Mouse (Mus musculus) heart, adult 8-10 months (tissue): ENCODE measurements around the gene Cstf1. TPM values are rescaled to one million over a fixed set of nuclear protein-coding genes. Genes with fewer than 3 reads are reported as not detected.

ENCODE experiments used
- DNase-seq: peaks from one replicate; pipeline ENCODE4 v3.0.0; 2022; ENCODE audit warnings: low spot score
- total RNA-seq, 4 experiments: library from RNA; stranded (reverse); gene quantifications; 2 replicates each; pipeline ENCODE4 v1.2.4; 2022

Gene Cstf1
- total RNA-seq, 4 experiments from 2014 or later, result 15.6 to 18.9 (median 17.9) TPM

GRCm38 (mm10) chr2:172376551-172376950, 6.1 kb downstream of the Cstf1 start:
- no peak for DNase-seq

- DNase-seq, result no peak
Measured at GRCm38 (mm10) chr2:172376999-172377515, 6.6 kb downstream of the Cstf1 start.

- peak; percentile 22 for DNase-seq
Measured at GRCm38 (mm10) chr2:172378332-172378731, 7.9 kb downstream of the Cstf1 start.

- DNase-seq, result no peak
Measured at GRCm38 (mm10) chr2:172380513-172380912, 10.0 kb downstream of the Cstf1 start.

- DNase-seq, result no peak
Measured at GRCm38 (mm10) chr2:172381341-172381740, 10.9 kb downstream of the Cstf1 start.

GRCm38 (mm10) chr2:172381898-172382297, 11.4 kb downstream of the Cstf1 start:
- DNase-seq, result no peak

- no peak for DNase-seq
Measured at GRCm38 (mm10) chr2:172384715-172385114, 14.2 kb downstream of the Cstf1 start.

GRCm38 (mm10) chr2:172390341-172390740, 19.9 kb downstream of the Cstf1 start:
- no peak for DNase-seq

GRCm38 (mm10) chr2:172392041-172392521, 21.6 kb downstream of the Cstf1 start:
- DNase-seq, result no peak

GRCm38 (mm10) chr2:172393391-172394051, 23.0 kb downstream of the Cstf1 start, which contains the start of gene Cass4:
Gene Cass4, plus strand, starts transcription at chr2:172393794.
- DNase-seq, result no peak

- DNase-seq, result no peak
Measured at GRCm38 (mm10) chr2:172394052-172394392, 23.5 kb downstream of the Cstf1 start.

- no peak for DNase-seq
Measured at GRCm38 (mm10) chr2:172394671-172395070, 24.2 kb downstream of the Cstf1 start.

- no peak for DNase-seq
Measured at GRCm38 (mm10) chr2:172395961-172396360, 25.5 kb downstream of the Cstf1 start.

GRCm38 (mm10) chr2:172399901-172400300, 29.4 kb downstream of the Cstf1 start:
- no peak for DNase-seq

- no peak for DNase-seq
Measured at GRCm38 (mm10) chr2:172401116-172401825, 30.8 kb downstream of the Cstf1 start.

GRCm38 (mm10) chr2:172404239-172404638, 33.8 kb downstream of the Cstf1 start:
- DNase-seq, result no peak

GRCm38 (mm10) chr2:172405011-172405410, 34.5 kb downstream of the Cstf1 start:
- DNase-seq, result no peak

- no peak for DNase-seq
Measured at GRCm38 (mm10) chr2:172406173-172406572, 35.7 kb downstream of the Cstf1 start.

- DNase-seq, result no peak
Measured at GRCm38 (mm10) chr2:172407499-172407898, 37.0 kb downstream of the Cstf1 start.

GRCm38 (mm10) chr2:172410686-172411085, 40.2 kb downstream of the Cstf1 start:
- DNase-seq, result no peak

- no peak for DNase-seq
Measured at GRCm38 (mm10) chr2:172411091-172411490, 40.6 kb downstream of the Cstf1 start.

GRCm38 (mm10) chr2:172412454-172412853, 42.0 kb downstream of the Cstf1 start:
- no peak for DNase-seq

GRCm38 (mm10) chr2:172413273-172413672, 42.8 kb downstream of the Cstf1 start:
- DNase-seq, result no peak
